Mouse (Mus musculus) cerebellum, adult 2 months (tissue): ENCODE results near the gene Hsd17b6. TPM values are rescaled to one million over a fixed set of nuclear protein-coding genes. Genes with fewer than 3 reads are reported as not detected.

Source experiments
- DNase-seq, 2 experiments: peaks; one replicate each; pipeline ENCODE4 v3.0.0; 2021
- H3K27ac ChIP-seq: fragments of 200-500 bp; 2 replicates; pipeline ENCODE4 v1.5.1; 2012; ENCODE audit warnings: low read length, control low read depth, inconsistent platforms; ENCODE audit not compliant: insufficient read depth
- H3K27me3 ChIP-seq: fragments of 200-500 bp; 2 replicates; pipeline ENCODE4 v1.6.1; 2012; ENCODE audit warnings: inconsistent platforms, mild to moderate bottlenecking, low read length, moderate library complexity; ENCODE audit not compliant: control insufficient read depth, insufficient read depth
- H3K4me1 ChIP-seq: fragments of 200-500 bp; 2 replicates; pipeline ENCODE4 v1.6.1; 2011; ENCODE audit warnings: low read length; ENCODE audit not compliant: control insufficient read depth, insufficient read depth
- H3K4me3 ChIP-seq: fragments of 200-500 bp; replicated peaks from 2 replicates; pipeline ENCODE3; 2011; ENCODE audit warnings: mild to moderate bottlenecking, low read depth, low read length, control low read depth; ENCODE audit not compliant: insufficient read depth
- CTCF ChIP-seq: fragments of 200-500 bp; IDR thresholded peaks from 2 replicates; pipeline ENCODE4 v1.5.1; 2011; ENCODE audit warnings: low read depth, mild to moderate bottlenecking, control low read depth, low read length, moderate library complexity, borderline replicate concordance; ENCODE audit not compliant: insufficient read depth
- POLR2A ChIP-seq: fragments of 200-500 bp; IDR thresholded peaks from 2 replicates; pipeline ENCODE4 v1.6.1; 2011; ENCODE audit warnings: low read length, control low read depth, borderline replicate concordance; ENCODE audit not compliant: insufficient read depth
- WGBS: fragments of 180-500 bp; shearing (Covaris S2); methylation state at CpG from one replicate; pipeline ENCODE4 v1.1.7; 2018; 5-methylcytosine and 5-hydroxymethylcytosine counted together
- polyA plus RNA-seq: library from polyadenylated mRNA; depleted of rRNA; stranded (reverse); fragments of >200 nt; gene quantifications from 2 replicates; pipeline ENCODE4 v1.2.3, GENCODE M21; 2012

Gene Hsd17b6
- polyA plus RNA-seq, 1 experiment = not detected

DNA sequence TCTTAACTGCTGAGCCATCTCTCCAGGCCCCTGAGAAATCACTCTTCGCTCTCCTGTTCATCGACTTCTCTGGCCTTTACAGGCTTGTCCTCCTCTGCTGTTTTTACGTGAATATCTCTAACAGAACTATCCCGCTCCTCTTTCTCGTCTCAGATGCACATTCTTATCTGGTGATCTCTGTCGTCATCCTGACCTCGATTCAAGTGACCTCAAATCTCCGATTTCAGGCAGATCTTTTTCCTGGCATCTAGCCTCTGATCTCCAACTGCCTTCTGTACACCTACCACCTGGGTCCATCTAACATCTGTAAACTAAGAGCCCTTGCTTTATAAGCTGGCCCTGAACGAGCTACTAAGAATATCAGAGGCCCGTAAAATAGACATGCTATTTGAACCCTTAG is 2.5 kb downstream of the Hsd17b6 start:
- H3K27ac ChIP-seq = no peak overlapping the region
- TF ChIP-seq CTCF (no peak), POLR2A (no peak)
- H3K27me3 ChIP-seq = no peaks in the 10 kb centered on the region
- DNase-seq = no peak
- WGBS = 83% methylated on average over 10 of the region's 10 CpGs
- no peaks in the 10 kb centered on the region for H3K4me1 ChIP-seq
- H3K4me3 ChIP-seq = no peak overlapping the region

DNA sequence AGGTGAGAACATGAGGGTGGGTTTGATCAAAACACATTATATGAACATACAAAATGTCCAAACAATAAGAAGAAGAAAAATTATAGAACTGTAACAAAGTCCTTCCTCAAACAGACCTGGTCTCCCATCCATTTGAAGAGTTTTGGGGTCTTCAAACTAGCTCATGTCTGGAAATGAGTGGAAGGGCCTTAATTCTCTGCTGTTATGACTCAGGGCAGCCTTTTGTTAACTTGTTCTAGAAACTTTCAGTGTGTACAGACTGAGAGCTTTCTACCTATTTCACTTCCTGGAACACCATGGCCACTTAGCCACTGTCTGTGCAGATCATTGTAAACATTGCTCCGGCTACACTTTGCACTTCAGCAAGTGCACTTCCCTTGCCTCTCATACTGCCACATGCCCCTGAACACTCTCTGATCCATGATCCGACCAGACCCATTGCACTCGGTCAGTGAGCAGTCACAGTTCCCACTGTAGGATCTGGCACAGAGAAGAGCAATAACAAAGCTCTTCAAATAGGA is 4.1 kb downstream of the Hsd17b6 start:
- TF ChIP-seq CTCF = no peak
- no peak for TF ChIP-seq POLR2A
- DNase-seq = no peak
- H3K4me1 ChIP-seq = no peaks in the 10 kb centered on the region
- no peak overlapping the region for H3K4me3 ChIP-seq
- WGBS = 84% methylated on average over 3 of the region's 3 CpGs
- no peaks in the 10 kb centered on the region for H3K27me3 ChIP-seq
- no peak overlapping the region for H3K27ac ChIP-seq

DNA sequence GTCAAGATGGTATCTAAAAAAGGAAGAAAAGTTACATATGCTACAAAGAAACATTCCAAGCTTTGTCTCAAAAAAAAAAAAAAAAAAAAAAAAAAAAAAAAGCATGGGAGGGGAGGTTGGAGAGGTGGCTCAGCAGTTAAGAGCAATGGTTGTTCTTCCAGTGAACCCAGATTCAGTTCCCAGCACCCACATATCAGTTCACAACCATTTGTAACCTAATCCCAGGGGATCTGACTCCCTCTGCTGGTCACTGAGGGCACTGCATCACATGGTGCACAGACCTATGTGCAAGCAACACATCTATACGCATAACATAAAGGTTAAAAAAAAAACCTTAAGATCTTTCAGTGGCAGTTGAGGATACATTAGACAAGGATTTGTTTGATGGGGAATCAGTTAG is 9.2 kb downstream of the Hsd17b6 start:
- WGBS = 90% methylated on average over 1 of the region's 1 CpGs
- no peak for DNase-seq
- H3K27me3 ChIP-seq = no peaks in the 10 kb centered on the region
- TF ChIP-seq CTCF (no peak), POLR2A (no peak)
- H3K27ac ChIP-seq = no peak overlapping the region
- no peak overlapping the region for H3K4me3 ChIP-seq
- H3K4me1 ChIP-seq = no peaks in the 10 kb centered on the region

DNA sequence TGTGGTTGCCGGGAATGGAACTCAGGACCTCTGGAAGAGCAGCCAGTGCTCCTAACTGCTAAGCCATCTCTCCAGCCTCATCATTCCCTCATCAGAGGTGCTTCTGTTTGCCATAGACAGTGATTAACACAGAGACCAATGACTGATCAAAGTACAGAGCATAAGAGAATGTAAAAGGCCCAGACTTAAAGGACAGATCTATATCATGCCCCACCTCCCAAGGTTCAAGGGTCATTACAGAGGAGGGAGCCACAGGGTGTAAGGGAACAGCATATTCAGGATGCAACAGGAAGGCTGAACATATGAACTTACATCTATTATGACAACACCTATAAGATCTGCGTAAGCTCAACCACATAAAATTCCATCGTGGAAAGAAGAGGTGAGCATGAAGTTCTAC is 10.7 kb downstream of the Hsd17b6 start:
- 93% methylated on average over 3 of the region's 3 CpGs for WGBS
- DNase-seq = no peak
- H3K27ac ChIP-seq = no peak overlapping the region
- TF ChIP-seq POLR2A = no peak
- no peak for TF ChIP-seq CTCF
- H3K27me3 ChIP-seq = no peaks in the 10 kb centered on the region
- no peaks in the 10 kb centered on the region for H3K4me1 ChIP-seq
- H3K4me3 ChIP-seq = no peak overlapping the region

DNA sequence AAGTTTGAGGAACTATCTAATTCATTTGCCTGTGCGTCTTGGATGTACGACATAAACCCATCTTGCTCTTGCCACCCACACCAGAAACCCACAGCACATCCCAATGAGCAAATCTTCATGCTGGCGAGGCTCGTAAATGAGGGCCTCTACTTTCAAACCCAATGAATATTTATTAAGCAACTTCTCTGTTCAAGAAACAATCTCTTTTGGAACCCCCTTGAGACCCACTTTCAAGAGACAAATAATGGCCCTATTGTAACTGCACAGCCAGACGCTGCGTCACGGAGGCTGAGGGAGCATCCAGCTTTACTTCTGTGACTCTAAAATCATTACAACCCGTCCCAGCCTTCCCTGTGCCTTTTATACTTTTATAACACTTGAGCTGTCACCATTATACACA is 21.8 kb downstream of the Hsd17b6 start:
- 25% methylated on average over 8 of the region's 8 CpGs for WGBS

DNA sequence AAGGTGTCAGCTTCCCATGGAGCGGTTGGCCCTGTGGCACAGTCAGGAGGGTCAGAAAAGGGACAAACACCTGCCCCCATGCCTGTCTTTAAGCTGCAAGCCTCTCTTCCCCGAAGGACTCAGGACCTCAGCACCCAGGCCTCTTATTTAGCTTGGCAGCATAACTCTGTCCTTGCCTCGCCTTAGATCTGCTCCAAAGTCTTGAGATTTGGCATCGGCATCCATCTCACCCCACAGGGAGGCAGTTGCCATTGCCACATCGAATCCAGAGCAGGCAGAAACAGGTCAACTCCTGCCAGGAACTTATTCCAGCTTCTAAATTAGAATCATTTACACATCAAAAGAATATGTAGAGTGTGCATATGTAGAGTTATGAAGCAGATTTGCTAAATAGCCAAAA is 22.8 kb downstream of the Hsd17b6 start:
- H3K4me1 ChIP-seq = no peaks in the 10 kb centered on the region
- WGBS = 24% methylated on average over 5 of the region's 5 CpGs
- H3K27me3 ChIP-seq = no peaks in the 10 kb centered on the region
- H3K4me3 ChIP-seq = no peak overlapping the region
- no peak for DNase-seq
- H3K27ac ChIP-seq = no peak overlapping the region
- TF ChIP-seq CTCF (no peak), POLR2A (no peak)

More for the DNA sequence above, 21.8 kb downstream of the Hsd17b6 start:
- no peak overlapping the region for H3K27ac ChIP-seq
- H3K4me3 ChIP-seq = no peak overlapping the region
- no peak for TF ChIP-seq CTCF
- TF ChIP-seq POLR2A = no peak
- no peaks in the 10 kb centered on the region for H3K4me1 ChIP-seq
- no peaks in the 10 kb centered on the region for H3K27me3 ChIP-seq
- DNase-seq = no peak

DNA sequence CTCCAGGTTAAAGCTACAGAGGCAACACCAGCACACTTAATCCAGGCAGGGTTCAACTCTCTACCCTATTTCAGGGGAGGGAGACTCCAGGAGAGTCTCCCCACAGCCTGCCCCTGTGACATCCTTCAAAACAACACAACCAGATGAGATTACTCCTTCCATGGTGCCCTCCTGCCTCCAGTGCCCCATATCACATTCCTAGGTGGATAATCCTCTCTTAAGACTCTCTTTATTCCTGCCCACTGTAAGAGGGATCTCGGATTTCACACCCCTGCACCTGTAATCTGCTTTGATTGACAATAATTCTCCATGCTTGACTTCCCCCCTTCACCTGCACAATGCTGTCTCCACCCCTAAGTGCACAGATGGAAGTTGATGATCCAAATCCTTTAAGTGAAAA is 31.9 kb downstream of the Hsd17b6 start:
- TF ChIP-seq POLR2A = no peak
- no peak for TF ChIP-seq CTCF
- 32% methylated on average over 1 of the region's 1 CpGs for WGBS

DNA sequence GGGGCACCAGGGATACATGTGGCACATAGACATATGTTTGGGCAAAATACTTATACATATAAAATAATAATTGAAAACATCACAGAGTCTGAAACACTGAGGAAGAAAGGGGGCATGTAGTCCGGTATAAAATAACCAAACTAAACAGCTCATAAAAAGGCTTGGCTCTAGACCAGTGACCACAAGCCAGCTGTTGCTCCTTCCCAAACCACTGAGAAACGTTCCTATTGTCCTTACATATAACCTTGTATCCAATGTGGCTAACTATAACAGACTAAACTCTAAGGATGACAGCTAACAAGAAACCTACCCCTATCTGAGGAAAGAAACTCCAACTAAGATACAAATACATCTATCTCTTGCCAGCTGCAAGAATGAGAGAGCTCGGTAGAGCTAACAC is 33.3 kb downstream of the Hsd17b6 start:
- no peak for DNase-seq
- no peaks in the 10 kb centered on the region for H3K27me3 ChIP-seq
- H3K4me3 ChIP-seq = no peak overlapping the region
- TF ChIP-seq POLR2A (no peak), CTCF (no peak)
- WGBS = 73% methylated on average over 3 of the region's 3 CpGs
- no peaks in the 10 kb centered on the region for H3K4me1 ChIP-seq
- no peak overlapping the region for H3K27ac ChIP-seq

More for the DNA sequence above, 31.9 kb downstream of the Hsd17b6 start:
- no peaks in the 10 kb centered on the region for H3K27me3 ChIP-seq
- no peak overlapping the region for H3K4me3 ChIP-seq
- DNase-seq = no peak
- no peak overlapping the region for H3K27ac ChIP-seq
- H3K4me1 ChIP-seq = no peaks in the 10 kb centered on the region
